Mouse (Mus musculus): Measurements from ENCODE around the gene Anapc7.
"Not testable (repeated sequence)": the region's sequence is repeated elsewhere in the genome, so short reads cannot be mapped to it uniquely, and the experiment has no call there.

Anapc7 gene

DNA sequence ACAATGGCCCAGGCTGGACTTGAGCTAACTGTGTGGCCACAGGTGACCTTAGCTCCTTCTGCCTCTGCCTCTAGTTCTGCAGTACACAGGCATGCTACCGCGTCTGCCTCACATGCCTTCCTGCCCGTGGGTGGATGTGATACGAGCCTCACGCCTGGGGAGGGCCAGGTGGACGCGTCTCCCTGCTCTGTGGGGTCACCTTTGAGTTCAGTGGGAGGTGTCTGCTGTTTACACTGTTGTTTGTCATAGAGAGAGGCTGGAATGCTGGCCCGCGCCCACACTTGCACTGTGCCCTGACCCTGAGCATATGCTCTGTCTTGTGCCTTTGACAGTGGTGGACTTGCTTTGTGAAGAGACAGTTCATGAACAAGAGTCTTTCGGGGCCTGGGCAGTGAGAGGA, 16.0 kb upstream of the Anapc7 start:
- DNase-seq (ENCODE audit: low spot score in 2 of 2) = no peak

GRCm38 (mm10) chr5:122409692-122410645, 11.5 kb upstream of the Anapc7 start:
- no peak for DNase-seq (ENCODE audit: low spot score in 2 of 2)

DNA sequence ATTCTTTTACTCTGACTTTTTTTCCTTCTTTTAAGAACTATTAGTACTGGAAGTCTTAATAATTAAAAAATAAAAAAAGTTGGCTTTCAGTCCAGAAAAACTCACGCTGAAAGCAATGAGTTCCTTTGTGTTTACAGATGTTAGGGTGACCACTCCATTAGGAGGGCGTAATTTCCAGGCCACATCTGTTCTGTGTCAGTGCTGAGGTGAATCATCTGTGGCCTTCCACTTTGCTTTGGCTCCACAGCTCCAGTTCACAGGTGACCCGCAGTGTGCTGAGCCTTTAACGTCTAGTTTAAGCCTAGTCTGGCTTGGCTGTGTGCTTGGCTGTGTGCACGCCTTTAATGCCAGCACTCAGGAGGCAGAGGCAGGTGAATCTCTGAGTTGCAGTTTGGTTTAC, 9.6 kb upstream of the Anapc7 start:
- DNase-seq (ENCODE audit: low spot score in 2 of 2) = no peak

DNA sequence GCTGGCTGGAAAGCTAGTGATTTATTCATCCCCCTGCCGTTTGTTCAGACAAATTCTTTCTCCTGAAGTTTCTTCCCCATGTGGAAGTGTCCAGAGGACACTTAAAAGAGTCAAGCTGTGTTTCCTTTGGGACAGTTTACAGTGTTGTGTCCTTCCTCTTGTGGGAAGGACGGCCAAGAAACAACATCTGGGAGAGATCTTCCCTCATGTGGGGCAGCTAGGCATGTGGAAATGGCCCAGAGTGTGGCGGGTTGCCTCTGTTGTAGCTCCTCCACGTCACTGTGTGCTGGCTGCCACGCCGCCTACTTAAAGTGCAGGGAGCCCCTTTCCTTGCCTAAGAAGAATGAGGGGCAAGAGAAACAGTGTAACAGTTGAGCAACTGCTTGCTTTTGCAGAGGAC, 8.7 kb upstream of the Anapc7 start:
- DNase-seq (ENCODE audit: low spot score in 2 of 2) = no peak

- DNase-seq (ENCODE audit: low spot score in 2 of 2) = no peak
These were observed 7.1 kb upstream of the Anapc7 start for GRCm38 (mm10) chr5:122414351-122414750.

DNA sequence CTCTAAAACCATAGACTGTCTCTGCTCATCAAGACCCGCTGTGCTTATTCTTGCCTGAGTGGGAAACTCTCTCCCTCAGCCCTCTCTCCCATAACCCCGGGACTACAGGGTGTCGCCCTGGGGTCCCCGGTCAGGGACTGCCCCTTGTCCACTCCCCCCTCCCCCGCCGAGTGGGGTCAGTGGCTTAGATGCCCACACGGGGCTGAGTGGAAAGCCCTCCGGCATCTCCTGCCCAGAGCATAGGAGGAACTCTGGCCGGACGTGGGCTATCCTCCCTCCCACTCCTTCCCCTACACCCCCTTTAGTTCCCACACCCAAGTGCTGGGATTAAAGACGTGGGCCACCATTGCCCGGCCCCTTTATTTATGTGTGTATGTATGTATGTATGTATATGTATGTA, 6.0 kb upstream of the Anapc7 start:
- no peak for DNase-seq (ENCODE audit: low spot score in 2 of 2)

DNA sequence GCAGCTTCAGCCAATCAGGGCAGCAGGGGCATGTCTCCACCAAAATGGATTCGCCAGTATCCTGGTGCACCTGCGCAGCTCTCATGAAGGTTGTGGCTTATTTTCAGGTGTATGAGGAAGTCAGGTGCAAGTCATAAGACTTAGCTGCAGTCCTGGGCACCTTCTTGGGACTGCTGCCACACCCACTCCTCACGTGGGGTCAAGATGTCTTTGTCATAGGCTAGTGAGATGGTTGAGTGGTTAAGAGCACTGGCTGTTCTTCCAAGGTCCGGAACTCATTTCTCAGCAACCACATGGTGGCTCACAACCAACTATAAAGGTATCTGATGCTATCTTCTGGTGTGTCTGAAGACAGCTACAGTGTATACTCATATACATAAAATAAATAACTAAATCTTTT, 817 bp upstream of the Anapc7 start:
- not testable (repeated sequence) for DNase-seq (ENCODE audit: low spot score in 2 of 2)

DNA sequence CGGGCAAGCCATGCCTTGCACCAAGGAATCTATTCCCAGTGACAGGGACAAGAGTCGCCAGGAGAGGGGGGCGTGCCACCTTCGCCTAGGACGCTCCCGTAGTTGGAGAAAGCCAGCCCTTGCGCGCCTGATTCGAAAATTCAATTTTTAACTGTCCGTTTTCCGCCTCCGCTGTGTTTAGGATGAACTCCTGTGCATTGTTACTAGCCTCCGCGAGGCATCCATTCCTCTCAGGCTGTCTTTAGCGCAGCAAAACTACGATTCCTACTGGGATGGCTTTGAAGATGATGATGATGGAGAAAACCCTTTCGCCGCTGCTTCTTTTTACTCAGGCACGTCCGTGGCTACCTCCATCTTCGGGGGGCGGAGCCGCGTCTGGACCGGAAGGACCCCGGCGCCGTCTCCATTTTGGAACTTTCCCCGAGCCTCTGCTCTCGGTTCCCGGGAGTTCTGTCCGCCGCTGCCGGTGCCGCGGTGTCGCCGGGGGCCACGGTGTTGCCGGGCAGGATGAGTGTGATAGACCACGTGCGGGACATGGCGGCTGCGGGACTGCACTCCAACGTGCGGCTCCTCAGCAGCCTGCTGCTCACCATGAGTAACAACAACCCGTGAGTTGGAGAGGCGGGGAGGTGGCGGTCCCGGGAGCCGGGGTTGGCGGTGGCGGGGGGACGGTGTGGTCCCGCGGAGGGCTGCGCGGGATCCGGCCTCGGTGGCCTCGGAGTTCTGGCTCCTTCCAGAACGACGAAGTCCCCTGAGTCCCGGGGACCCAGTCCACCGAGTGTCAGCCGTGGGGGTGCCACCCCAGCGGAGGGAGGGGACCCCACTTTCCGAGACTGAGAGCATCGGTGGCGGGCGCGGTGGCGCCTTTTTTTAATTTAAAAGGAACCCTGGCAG, 825 bp downstream of the Anapc7 start:
- peak; percentile 91 to 92 for DNase-seq (ENCODE audit: low spot score in 2 of 2)

DNA sequence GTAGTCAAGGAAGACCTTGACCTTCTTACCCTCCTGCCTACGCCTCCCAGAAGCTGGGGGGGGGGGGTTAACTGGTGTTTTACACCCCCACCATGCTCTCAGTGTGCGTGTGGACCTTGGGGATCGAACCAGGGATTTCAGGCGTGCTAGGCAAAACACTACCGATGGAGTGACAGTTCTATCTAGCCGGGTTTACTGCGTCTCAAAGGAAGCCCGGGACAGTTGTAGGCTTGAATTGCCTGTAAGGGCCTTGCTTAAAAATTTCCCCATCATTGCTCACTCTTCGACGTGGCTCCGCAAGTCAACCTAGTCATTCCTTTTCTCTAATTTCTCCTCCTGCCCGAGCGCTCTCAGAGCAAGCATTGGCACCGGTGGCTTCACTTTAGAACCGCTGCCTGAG, 1.6 kb downstream of the Anapc7 start:
- DNase-seq (ENCODE audit: low spot score in 2 of 2) = no peak

GRCm38 (mm10) chr5:122425550-122425949, 4.1 kb downstream of the Anapc7 start:
- no peak for DNase-seq (ENCODE audit: low spot score in 2 of 2)

DNA sequence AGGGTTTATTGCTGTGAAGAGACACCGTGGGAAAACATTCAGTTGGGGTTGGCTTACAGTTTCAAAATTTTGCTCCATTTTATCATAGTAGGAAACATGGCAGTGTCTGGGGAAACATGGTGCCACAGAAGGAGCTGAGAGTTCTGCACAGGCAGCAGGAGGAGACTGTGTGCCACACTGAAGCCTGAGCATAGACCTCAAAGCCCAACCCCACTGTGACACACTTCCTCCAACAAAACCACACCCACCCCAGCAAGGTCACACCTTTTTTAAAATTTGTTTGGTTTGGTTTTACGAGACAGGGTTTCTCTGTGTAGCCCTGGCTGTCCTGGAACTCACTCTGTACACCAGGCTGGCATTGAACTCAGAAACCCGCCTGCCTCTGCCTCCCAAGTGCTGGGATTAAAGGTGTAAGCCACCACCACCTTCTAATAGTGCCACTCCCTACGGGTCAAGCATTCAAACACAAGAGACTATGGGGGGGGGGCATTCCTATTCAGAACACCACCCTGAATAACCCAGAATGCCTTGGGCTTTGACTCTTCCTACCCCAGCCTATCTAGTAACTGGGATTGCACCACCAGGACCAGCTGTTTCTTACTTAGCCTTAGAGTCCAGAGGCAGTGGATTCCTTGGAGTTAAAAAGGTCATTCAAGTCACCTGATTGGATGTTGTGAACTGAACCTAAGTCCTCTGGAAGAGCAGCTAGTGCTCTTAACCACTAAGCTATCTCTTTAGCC, 8.7 kb downstream of the Anapc7 start:
- DNase-seq (ENCODE audit: low spot score in 2 of 2) = no peak

DNA sequence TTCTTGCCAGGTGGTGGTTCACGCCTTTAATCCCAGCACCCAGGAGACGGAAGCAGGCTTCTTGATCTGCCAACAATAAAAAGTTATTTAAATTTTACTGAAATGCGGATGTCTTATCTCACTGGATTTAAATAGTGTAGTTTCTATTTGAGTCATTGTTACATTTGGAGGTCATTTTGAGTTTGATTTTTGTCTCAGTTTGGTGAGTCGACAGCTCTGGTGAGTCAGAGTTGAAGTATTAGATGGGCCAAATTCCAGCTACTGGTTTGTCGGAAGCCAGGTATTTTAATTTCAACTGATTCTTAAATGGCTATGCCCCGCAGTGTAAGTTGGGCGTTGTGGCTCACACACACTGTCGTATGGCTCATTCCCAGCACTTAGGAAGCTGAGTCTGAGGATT, 9.7 kb downstream of the Anapc7 start:
- DNase-seq (ENCODE audit: low spot score in 2 of 2) = no peak

- no peak for DNase-seq (ENCODE audit: low spot score in 2 of 2)
These were observed 13.0 kb downstream of the Anapc7 start for GRCm38 (mm10) chr5:122434541-122434940.

- no peak for DNase-seq (ENCODE audit: low spot score in 2 of 2)
These were observed 18.1 kb downstream of the Anapc7 start for GRCm38 (mm10) chr5:122439400-122440094.

DNA sequence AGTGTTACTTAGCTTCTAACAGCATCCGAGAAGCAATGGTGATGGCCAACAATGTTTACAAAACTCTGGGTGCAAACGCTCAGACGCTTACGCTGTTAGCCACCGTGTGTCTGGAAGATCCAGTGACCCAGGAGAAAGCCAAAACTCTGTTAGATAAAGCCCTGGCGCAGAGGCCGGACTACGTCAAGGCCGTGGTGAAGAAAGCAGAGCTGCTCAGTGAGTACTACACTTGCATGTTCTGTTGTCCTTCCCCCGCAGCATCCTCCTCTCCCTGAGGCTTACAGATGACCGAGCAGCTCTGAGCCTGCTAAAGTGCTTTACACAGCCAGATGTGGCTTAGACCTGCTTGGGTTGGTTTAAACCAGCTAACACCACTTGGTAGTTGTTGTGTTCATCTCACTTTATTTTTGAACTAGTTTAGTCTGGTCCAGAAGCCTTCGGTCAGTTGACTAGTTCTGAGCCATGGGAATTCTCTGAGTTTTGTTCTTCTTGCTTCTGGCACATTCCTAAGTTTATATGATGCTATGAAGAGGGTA, 18.7 kb downstream of the Anapc7 start:
- DNase-seq (ENCODE audit: low spot score in 2 of 2) = no peak

DNA sequence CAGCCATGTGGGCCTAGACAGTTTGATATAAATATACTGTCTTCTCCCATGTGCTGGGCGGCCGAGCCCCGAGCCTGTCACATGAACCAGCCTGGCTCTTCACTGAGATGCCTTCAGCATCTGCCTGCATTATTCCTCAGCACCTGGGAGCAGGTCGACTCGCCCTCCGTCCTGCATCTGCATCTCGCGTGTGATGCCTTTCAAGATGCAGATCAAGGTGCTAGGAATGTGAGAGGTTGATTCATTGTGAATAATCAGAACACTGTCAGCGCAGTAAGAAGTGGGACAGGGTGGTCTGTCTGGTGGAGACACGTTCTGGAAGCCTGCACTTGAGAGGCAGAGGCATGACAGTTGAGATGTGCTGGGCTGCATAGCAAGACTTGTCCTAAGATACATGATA, 23.0 kb downstream of the Anapc7 start:
- no peak for DNase-seq (ENCODE audit: low spot score in 2 of 2)

DNA sequence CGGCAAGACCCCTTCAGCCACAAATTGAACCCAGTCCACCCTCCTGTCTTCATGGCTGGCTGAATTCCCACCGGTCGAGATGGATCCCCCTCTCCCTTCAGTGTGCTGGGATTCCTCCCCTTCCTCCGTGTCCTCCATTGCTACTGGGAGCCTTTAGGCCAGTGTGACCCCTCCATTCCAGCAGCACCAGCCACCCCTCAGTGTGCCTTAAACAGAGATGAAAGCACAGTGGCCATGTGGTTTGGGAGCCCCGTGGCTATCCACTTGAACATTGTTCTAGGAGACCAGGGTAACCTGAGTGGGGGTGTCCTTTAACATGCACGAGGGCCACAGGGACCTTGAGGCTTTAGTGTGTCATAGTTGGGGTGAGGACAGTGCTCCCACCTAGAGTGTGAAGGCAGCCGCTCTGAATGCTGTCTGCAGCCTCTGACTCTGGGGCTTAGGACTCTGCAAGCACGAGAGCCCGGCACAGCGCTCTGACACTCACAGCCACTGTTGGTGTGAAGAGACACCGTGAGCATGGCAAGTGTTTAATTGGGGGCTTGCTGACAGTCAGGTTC, 23.6 kb downstream of the Anapc7 start:
- no peak for DNase-seq (ENCODE audit: low spot score in 2 of 2)

DNA sequence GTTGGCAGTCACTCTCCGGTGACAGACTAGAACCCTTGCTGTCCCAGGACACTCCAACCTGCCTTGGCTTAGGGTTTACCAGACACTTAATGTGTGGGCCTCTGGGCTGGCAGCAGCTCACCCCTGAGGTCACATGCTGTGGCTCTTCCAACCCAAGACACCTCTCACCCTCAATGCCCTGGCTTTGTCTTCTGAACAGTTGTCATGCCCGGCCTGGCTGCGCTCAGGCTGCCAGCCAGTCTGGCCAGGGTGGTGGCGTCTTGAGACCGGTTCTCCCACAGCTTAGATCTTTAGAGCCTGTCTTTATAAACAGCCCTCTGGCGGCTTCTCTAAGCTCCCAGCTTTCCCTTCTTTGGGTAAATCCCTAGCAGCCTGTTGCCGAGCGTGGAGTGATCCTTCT, 26.4 kb downstream of the Anapc7 start:
- peak; percentile 52 to 62 for DNase-seq (ENCODE audit: low spot score in 2 of 2)

- DNase-seq (ENCODE audit: low spot score in 2 of 2) = peak in 1 of 2 experiments; percentile 24
These were observed 27.4 kb downstream of the Anapc7 start for GRCm38 (mm10) chr5:122448869-122449268.

GRCm38 (mm10) chr5:122449946-122450345, 28.5 kb downstream of the Anapc7 start:
- peak in 1 of 2 experiments; percentile 24 for DNase-seq (ENCODE audit: low spot score in 2 of 2)

DNA sequence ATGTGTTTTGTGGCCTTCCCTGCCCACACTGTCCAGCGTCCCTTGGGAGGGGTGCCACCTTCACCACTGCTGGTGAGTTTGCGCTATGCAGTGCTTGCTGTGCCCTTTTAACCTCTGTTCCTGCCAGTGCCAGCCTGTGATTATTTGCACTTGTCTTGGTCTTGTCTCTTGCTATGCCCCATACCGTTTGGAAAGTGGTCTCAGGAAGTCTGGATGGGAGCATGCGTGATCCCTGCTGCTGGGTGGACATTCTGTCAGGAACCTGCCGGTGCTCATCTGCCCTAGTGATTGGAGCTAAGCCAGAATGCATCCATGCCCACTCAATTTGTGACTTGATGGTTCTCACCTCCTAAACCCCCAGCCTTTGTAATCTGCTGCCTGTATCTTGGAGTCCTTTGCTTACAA, 29.4 kb downstream of the Anapc7 start:
- peak in 1 of 2 experiments; percentile 32 for DNase-seq (ENCODE audit: low spot score in 2 of 2)

All from right cerebral cortex, postnatal 10 days (tissue).